Mouse (Mus musculus) heart, postnatal 0 days (tissue): ENCODE measurements at regions not wholly inside any gene's neighbourhood (a gene's known extent, or its start where the extent isn't known, plus 50 kb on each side); places are given as distances from the start of the nearest gene placed in this dataset.
"Not testable (repeated sequence)": the region's sequence is repeated elsewhere in the genome, so short reads cannot be mapped to it uniquely, and the experiment has no call there.

Experiments
- ATAC-seq: fragments of 200-750 bp; cut with Nextera tagmentation; 2 replicates; pipeline ENCODE4 v1.8.0; 2017; ENCODE audit warnings: low read depth, moderate number of reproducible peaks, moderate library complexity; ENCODE audit not compliant: insufficient read depth
- DNase-seq: peaks from one replicate; pipeline ENCODE4 v3.0.0-alpha.2; 2016; ENCODE audit warnings: low spot score
- H3K27ac ChIP-seq: fragments of 300-500 bp; sonication (generic); 2 replicates; pipeline ENCODE4 v1.5.1; 2014; ENCODE audit warnings: low read depth, mild to moderate bottlenecking
- H3K27me3 ChIP-seq: fragments of 300-500 bp; sonication (generic); 2 replicates; pipeline ENCODE4 v1.6.1; 2014; ENCODE audit warnings: low read length, mixed read lengths; ENCODE audit not compliant: control insufficient read depth, insufficient read depth
- H3K36me3 ChIP-seq: fragments of 300-500 bp; sonication (generic); replicated peaks from 2 replicates; pipeline ENCODE4 v1.6.1; 2014; ENCODE audit warnings: low read length, mixed read lengths; ENCODE audit not compliant: control insufficient read depth, insufficient read depth
- H3K4me1 ChIP-seq: fragments of 300-500 bp; sonication (generic); 2 replicates; pipeline ENCODE4 v1.6.1; 2014; ENCODE audit warnings: antibody characterized with exemption; ENCODE audit not compliant: control insufficient read depth, insufficient read depth
- H3K4me2 ChIP-seq: fragments of 300-500 bp; sonication (generic); 2 replicates; pipeline ENCODE4 v1.6.1; 2014; ENCODE audit warnings: low read depth, mild to moderate bottlenecking, low read length, moderate library complexity
- H3K4me3 ChIP-seq: fragments of 300-500 bp; sonication (generic); 2 replicates; pipeline ENCODE4 v1.5.1; 2014; ENCODE audit warnings: low read depth, low read length
- H3K9ac ChIP-seq: fragments of 300-500 bp; sonication (generic); replicated peaks from 2 replicates; pipeline ENCODE4 v1.6.1; 2014; ENCODE audit warnings: low read depth, low read length, mixed read lengths
- H3K9me3 ChIP-seq: fragments of 300-500 bp; sonication (generic); replicated peaks from 2 replicates; pipeline ENCODE4 v1.6.1; 2016; ENCODE audit warnings: low read length; ENCODE audit not compliant: control insufficient read depth
- CTCF ChIP-seq: IDR thresholded peaks from 2 replicates; pipeline ENCODE4 v1.5.1; 2016; ENCODE audit warnings: antibody characterized with exemption, control low read depth, low read depth
- EP300 ChIP-seq: IDR thresholded peaks from 2 replicates; pipeline ENCODE4 v1.6.1; 2016; ENCODE audit warnings: antibody characterized with exemption, low read depth
- WGBS: fragments of 180-500 bp; shearing (Covaris S2); extraction: QIAGEN DNeasy Blood & Tissue Kit; methylation state at CpG from one replicate; pipeline ENCODE4 v1.1.7; 2014; 5-methylcytosine and 5-hydroxymethylcytosine counted together

DNA sequence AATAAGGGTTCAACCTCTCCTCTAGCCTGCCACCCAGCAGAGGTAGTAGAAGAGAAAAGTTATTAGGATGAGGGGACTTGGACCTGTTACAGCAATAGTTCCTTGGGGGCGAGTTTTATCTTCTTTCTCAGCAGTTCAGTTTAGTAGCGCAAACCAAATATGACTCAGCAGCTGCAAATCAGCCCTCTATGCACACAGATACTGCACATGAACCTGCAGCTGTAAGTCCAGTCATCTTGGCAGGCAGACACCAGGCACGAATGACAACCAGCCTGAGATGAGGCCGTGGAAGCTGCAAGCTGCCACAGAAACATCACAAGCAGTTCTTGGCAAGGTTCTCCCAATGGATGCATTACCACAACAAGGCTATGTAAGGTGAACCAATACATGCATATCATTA, 327.0 kb upstream of the Akr1e1 start:
- H3K27ac ChIP-seq, result no peak overlapping the region
- DNase-seq, result no peak
- no peaks in the 10 kb centered on the region for H3K27me3 ChIP-seq
- no peak overlapping the region for H3K4me3 ChIP-seq
- ATAC-seq, result no peak
- 36% methylated on average over 4 of the region's 4 CpGs for WGBS
- no peaks in the 10 kb centered on the region for H3K4me1 ChIP-seq
- no peaks in the 10 kb centered on the region for H3K9me3 ChIP-seq
- H3K4me2 ChIP-seq, result no peak overlapping the region
- TF ChIP-seq EP300, result no peak
- no peak for TF ChIP-seq CTCF
- no peaks in the 10 kb centered on the region for H3K36me3 ChIP-seq
- H3K9ac ChIP-seq, result no peak overlapping the region

DNA sequence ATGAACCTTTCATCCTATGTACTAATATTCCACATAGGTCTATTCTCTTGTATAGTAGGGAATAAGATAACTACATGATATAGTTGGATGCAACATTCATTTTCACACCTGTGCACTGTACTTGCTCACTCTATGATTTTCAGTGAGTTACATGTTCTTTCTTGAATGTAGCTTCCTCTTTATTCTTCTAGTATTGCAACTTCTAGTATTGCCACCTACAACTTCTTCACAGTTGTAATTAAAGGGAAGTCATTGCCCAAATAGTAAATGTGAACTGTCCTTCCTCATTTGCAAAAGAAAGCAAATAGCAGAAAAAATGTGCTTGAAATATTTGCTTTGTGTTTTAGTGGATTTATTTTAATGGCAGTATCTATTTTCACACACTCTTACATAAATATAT, 330.9 kb upstream of the Akr1e1 start:
- H3K9me3 ChIP-seq, result no peaks in the 10 kb centered on the region
- TF ChIP-seq EP300 (no peak), CTCF (no peak)
- DNase-seq (no peak), ATAC-seq (no peak)
- no peaks in the 10 kb centered on the region for H3K4me1 ChIP-seq
- no peaks in the 10 kb centered on the region for H3K36me3 ChIP-seq
- H3K9ac ChIP-seq, result no peak overlapping the region
- no peak overlapping the region for H3K27ac ChIP-seq
- H3K4me3 ChIP-seq, result no peak overlapping the region
- no peaks in the 10 kb centered on the region for H3K27me3 ChIP-seq
- H3K4me2 ChIP-seq, result no peak overlapping the region

DNA sequence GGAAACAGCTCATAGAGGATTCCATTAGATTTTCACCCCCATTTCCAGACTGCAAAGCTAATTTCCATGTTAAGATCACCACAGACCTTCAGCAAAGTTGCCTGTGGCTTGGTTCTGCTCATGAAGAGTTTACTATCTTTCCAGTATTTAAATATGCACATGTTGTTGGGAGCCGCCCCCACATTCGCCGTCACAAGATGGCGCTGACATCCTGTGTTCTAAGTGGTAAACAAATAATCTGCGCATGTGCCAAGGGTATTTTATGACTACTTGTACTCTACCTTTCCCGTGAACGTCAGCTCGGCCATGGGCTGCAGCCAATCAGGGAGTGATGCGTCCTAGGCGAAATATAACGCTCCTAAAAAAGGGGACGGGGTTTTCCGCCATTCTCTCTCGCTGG, 333.5 kb upstream of the Akr1e1 start:
- not testable (repeated sequence) for H3K27me3 ChIP-seq, H3K9ac ChIP-seq, H3K4me3 ChIP-seq, H3K27ac ChIP-seq, H3K4me2 ChIP-seq, H3K9me3 ChIP-seq, H3K4me1 ChIP-seq, H3K36me3 ChIP-seq
- DNase-seq (peak; percentile 22), ATAC-seq (peak; percentile 41)
- 35% methylated on average over 5 of the region's 14 CpGs for WGBS

DNA sequence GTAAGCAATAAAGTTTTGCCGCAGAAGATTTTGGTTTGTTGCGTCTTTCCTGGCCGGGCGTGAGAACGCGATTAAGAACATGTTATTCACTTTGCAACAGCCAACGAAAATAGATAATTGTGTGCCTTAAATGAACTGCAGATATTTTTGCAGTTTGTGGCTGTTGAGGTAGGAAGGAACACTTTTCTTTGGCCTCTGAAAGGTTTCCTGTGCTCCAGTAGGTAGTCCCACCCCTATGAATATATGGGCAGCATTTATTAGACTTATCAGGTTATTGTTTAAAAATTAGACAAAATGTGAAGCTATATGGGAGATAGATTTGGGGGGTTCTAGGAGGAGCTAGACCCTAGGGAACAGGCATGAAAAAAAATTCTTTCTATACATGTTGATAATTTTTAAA, 334.1 kb upstream of the Akr1e1 start:
- Histone ChIP-seq H3K9me3 (no peaks in the 10 kb centered on the region), H3K4me3 (peak overlapping the region; percentile 43), H3K4me1 (no peaks in the 10 kb centered on the region), H3K27me3 (no peaks in the 10 kb centered on the region), H3K4me2 (peak overlapping the region; percentile 52), H3K36me3 (no peaks in the 10 kb centered on the region), H3K9ac (peak overlapping the region; percentile 35; the same call in 1 of the 2 replicates), H3K27ac (peak overlapping the region; percentile 56; the same call in 1 of the 2 replicates)
- TF ChIP-seq EP300 (no peak), CTCF (no peak)
- no peak for ATAC-seq
- peak; percentile 8 for DNase-seq
- 19% methylated on average over 7 of the region's 7 CpGs for WGBS

DNA sequence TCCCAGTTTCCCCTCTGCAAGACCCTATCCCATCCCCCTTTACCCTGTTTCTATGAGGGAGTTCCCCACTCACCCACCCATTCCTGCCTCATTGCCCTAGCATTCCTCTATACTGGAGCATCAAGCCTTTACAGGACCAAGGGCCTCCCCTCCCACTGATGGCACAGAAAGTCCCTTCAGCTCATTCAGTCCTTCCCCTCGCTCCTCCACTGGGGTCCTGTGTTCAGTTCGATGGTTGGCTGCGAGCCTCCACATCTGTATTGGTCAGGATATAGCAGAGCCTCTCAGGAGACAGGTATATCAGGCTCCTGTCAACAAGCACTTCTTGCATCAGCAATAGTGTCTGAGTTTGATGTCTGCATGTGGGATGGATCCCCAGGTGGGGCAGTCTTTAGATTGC, 346.4 kb upstream of the Akr1e1 start:
- Histone ChIP-seq H3K4me3 (no peak overlapping the region), H3K27me3 (no peaks in the 10 kb centered on the region), H3K27ac (no peak overlapping the region), H3K4me1 (no peaks in the 10 kb centered on the region), H3K9ac (no peak overlapping the region), H3K36me3 (no peaks in the 10 kb centered on the region), H3K9me3 (0 out of 2 replicates have a peak, but pooled peaks cover 4% of the 10 kb centered on the region), H3K4me2 (no peak overlapping the region)
- ATAC-seq, result no peak
- TF ChIP-seq CTCF, result no peak
- no peak for TF ChIP-seq EP300
- WGBS, result 76% methylated on average over 3 of the region's 3 CpGs
- DNase-seq, result no peak

DNA sequence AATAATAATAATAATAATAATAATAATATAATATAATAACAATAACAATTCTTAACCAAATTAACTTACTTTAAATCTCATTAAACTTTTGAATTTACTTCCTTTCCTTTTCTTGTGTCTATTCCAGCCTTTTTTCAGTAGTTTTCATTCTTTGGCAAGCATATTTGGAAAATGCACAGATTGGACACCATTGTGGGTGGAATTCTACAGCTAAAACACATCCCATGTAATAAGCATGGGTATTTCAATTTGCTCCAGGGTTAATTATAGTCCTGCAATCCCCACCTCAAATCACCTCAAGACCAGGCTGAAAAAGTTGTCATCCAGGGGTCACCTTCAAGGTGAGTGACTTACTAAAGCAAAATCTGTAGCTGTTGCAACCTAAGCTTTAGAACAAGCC, 355.9 kb upstream of the Akr1e1 start:
- H3K4me2 ChIP-seq, result no peak overlapping the region
- DNase-seq (no peak), ATAC-seq (no peak)
- no peaks in the 10 kb centered on the region for H3K27me3 ChIP-seq
- H3K36me3 ChIP-seq, result no peaks in the 10 kb centered on the region
- H3K4me1 ChIP-seq, result no peaks in the 10 kb centered on the region
- no peak overlapping the region for H3K4me3 ChIP-seq
- TF ChIP-seq CTCF, result no peak
- no peak for TF ChIP-seq EP300
- H3K9me3 ChIP-seq, result no peaks in the 10 kb centered on the region
- no peak overlapping the region for H3K27ac ChIP-seq
- H3K9ac ChIP-seq, result no peak overlapping the region
